Mouse (Mus musculus): ENCODE results near the gene Dnah3.

DNA sequence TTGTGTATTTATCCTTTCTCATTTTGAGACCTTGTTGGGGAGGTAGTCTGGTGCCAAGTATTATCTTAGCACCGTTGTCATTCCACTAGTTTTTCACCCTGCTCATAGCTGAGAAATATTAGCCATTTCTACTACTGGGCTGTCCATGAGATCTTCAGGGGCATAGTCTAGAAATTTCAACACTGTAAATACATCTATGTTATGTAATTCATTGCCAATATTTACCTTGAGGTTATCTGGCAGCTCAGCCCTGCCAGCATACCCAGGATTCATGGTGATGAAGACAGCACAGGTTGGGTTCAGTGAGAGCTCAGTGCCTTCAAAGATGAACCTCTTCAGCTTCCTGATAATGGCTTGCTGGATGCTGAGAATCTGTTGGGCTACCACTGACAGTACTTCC lies 66.4 kb downstream of the Dnah3 start:
- TF ChIP-seq CTCF (IDR thresholded peaks at IDR 0.05; ENCODE audit: low read depth) (no peak), EP300 (IDR thresholded peaks at IDR 0.05; ENCODE audit: low read depth) (no peak)

Measured in liver, postnatal 0 days (tissue).